Mouse (Mus musculus) kidney, embryonic 14.5 days (tissue): ENCODE data around the gene Tnfrsf8. TPM values are rescaled to one million over a fixed set of nuclear protein-coding genes. Genes with fewer than 3 reads are reported as not detected.

Experiments
- ATAC-seq: fragments of 200-750 bp; cut with Nextera tagmentation; 2 replicates; pipeline ENCODE4 v1.8.0; 2017; ENCODE audit warnings: moderate number of reproducible peaks, mild to moderate bottlenecking, moderate TSS enrichment, moderate library complexity; ENCODE audit not compliant: low FRiP score, low TSS enrichment
- H3K27ac ChIP-seq: fragments of 300-500 bp; sonication (generic); 2 replicates; pipeline ENCODE4 v1.5.1; 2014; ENCODE audit warnings: low read depth, mild to moderate bottlenecking, low read length, moderate library complexity, mixed read lengths
- H3K27me3 ChIP-seq: fragments of 300-500 bp; sonication (generic); 2 replicates; pipeline ENCODE4 v1.6.1; 2014; ENCODE audit warnings: mild to moderate bottlenecking, low read length; ENCODE audit not compliant: control insufficient read depth, insufficient read depth
- H3K36me3 ChIP-seq: fragments of 300-500 bp; sonication (generic); 2 replicates; pipeline ENCODE4 v1.6.1; 2014; ENCODE audit warnings: low read length, mixed read lengths; ENCODE audit not compliant: control insufficient read depth, insufficient read depth
- H3K4me1 ChIP-seq: fragments of 300-500 bp; sonication (generic); 2 replicates; pipeline ENCODE4 v1.6.1; 2014; ENCODE audit warnings: low read length, mixed read lengths; ENCODE audit not compliant: control insufficient read depth, insufficient read depth
- H3K4me2 ChIP-seq: fragments of 300-500 bp; sonication (generic); replicated peaks from 2 replicates; pipeline ENCODE4 v1.6.1; 2014; ENCODE audit warnings: low read depth, mild to moderate bottlenecking, low read length
- H3K4me3 ChIP-seq: fragments of 300-500 bp; sonication (generic); 2 replicates; pipeline ENCODE4 v1.5.1; 2014; ENCODE audit warnings: mild to moderate bottlenecking, low read length
- H3K9ac ChIP-seq: fragments of 300-500 bp; sonication (generic); 2 replicates; pipeline ENCODE4 v1.6.1; 2014; ENCODE audit warnings: low read depth, mild to moderate bottlenecking, low read length, moderate library complexity
- H3K9me3 ChIP-seq: fragments of 300-500 bp; sonication (generic); 2 replicates; pipeline ENCODE4 v1.6.1; 2016; ENCODE audit warnings: low read length; ENCODE audit not compliant: control insufficient read depth
- WGBS: fragments of 180-500 bp; shearing (Covaris S2); extraction: QIAGEN DNeasy Blood & Tissue Kit; methylation state at CpG from one replicate; pipeline ENCODE4 v1.1.7; 2014; 5-methylcytosine and 5-hydroxymethylcytosine counted together
- polyA plus RNA-seq: library from polyadenylated mRNA; unstranded; fragments of >200 nt; fragmentation: Nextera tagmentation; extraction: Ambion mirVana; gene quantifications from 2 replicates; pipeline ENCODE4 v1.2.1, GENCODE M21; 2014

The Tnfrsf8 gene
- polyA plus RNA-seq, 1 experiment from 2014 or later, result 0.24 TPM

DNA sequence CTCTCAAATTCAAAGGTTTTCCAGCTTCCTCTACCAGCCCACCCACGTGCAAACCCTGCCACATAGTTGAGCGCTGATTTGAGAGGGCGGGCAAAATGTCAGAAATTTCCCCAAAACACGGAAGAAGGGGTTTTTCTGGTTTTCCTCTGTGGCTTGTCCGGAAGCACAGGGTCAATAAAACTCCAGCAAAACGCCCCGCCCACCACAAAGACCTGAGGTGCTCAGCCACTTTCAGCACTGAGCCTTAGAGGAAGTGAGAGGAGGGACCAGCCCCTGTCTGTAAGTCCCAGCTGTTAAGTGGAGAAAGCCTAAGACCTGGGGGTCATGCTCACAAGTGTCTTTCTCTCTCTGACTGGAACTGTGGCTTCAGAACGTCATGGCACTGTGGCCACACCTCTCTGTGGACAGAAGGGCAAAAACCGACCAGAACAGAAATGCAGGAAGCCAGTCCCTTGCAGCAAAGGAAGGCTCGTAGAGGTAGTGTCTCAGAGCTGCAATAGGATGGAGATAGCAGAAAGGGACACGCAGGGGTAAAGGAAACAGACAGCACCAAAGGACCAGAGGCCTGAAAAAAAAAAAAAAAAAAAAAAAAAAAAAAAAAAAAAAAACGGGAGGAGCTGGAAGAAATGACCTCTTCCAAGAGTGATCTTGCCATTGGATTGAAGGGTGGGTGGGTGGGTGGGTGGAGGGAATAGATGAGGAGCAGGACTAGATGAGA is 14.6 kb downstream of the Tnfrsf8 start:
- Histone ChIP-seq H3K4me3 (no peak overlapping the region), H3K9me3 (no peaks in the 10 kb centered on the region), H3K4me1 (no peaks in the 10 kb centered on the region), H3K27ac (no peak overlapping the region), H3K4me2 (no peak overlapping the region), H3K36me3 (no peaks in the 10 kb centered on the region), H3K9ac (no peak overlapping the region), H3K27me3 (no peaks in the 10 kb centered on the region)
- no peak; the same call in 1 of the 2 replicates for ATAC-seq
- WGBS, result 42% methylated on average over 11 of the region's 12 CpGs

GRCm38 (mm10) chr4:145299355-145299754 is 15.6 kb downstream of the Tnfrsf8 start:
- H3K4me2 ChIP-seq, result no peak overlapping the region
- ATAC-seq, result no peak
- H3K27ac ChIP-seq, result no peak overlapping the region
- H3K9me3 ChIP-seq, result no peaks in the 10 kb centered on the region
- no peaks in the 10 kb centered on the region for H3K36me3 ChIP-seq
- no peaks in the 10 kb centered on the region for H3K27me3 ChIP-seq
- H3K4me3 ChIP-seq, result no peak overlapping the region
- WGBS, result 95% methylated on average over 8 of the region's 8 CpGs
- no peaks in the 10 kb centered on the region for H3K4me1 ChIP-seq
- no peak overlapping the region for H3K9ac ChIP-seq

DNA sequence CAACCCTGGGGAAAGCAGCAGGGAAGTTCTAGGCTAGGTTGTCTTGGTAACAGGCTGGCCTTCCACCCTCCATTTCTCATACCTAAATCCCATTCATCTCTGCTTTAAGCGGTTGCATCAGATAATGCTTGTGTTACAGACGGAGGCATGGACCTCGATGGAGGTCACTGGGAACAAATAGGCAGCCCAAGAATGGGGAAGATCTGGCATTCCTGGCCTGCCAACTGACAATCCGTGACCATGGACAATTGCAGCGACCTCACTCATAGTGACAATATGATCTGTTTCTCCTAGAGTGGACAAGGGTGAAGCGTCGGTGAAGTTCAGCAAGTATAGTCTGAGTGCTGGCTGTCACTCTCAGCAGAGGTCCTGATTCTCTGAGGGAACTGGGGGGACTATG is 16.1 kb downstream of the Tnfrsf8 start:
- no peak for ATAC-seq
- H3K27ac ChIP-seq, result no peak overlapping the region
- no peaks in the 10 kb centered on the region for H3K4me1 ChIP-seq
- H3K9ac ChIP-seq, result no peak overlapping the region
- 88% methylated on average over 7 of the region's 7 CpGs for WGBS
- no peaks in the 10 kb centered on the region for H3K9me3 ChIP-seq
- H3K4me2 ChIP-seq, result no peak overlapping the region
- H3K27me3 ChIP-seq, result no peaks in the 10 kb centered on the region
- no peaks in the 10 kb centered on the region for H3K36me3 ChIP-seq
- H3K4me3 ChIP-seq, result no peak overlapping the region

DNA sequence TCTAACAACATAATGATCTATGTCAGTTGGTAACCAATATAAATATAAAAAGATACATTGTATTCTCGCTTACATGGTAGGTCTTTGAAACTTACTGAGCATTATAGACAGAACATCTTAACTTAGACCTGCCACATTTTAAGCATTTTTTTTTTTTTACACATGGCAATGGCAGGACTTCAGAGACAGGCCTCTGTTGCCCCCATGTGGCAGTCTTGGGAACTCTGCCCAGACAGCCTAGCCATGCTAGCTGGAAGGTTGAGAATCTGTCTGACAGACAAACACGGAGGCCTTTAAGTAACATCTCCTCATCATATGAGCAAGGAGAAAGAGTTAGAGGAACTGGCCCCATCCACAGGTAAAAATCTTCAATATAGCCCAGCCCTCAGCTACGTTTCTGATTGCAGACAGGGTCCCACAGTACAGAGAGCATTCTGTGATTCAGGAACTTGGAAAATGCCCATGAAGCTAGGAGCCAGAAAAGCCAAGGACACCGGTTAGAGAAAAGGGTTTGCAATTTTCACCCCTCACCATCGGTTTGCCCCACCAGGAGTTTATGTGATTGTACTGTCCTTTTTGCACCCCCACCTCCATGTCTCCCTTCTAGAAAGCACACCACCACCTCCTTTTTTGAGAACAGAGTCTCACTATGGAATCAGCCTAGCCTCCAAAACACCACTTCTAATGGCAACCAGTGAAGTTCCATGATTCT is 19.2 kb downstream of the Tnfrsf8 start:
- 60% methylated on average over 5 of the region's 5 CpGs for WGBS
- Histone ChIP-seq H3K27ac (no peak overlapping the region), H3K4me3 (no peak overlapping the region), H3K9ac (no peak overlapping the region), H3K27me3 (no peaks in the 10 kb centered on the region), H3K4me2 (no peak overlapping the region), H3K9me3 (no peaks in the 10 kb centered on the region), H3K4me1 (no peaks in the 10 kb centered on the region), H3K36me3 (no peaks in the 10 kb centered on the region)
- ATAC-seq, result peak; percentile 48; the same call in 1 of the 2 replicates

GRCm38 (mm10) chr4:145294588-145294987 is 20.4 kb downstream of the Tnfrsf8 start:
- no peaks in the 10 kb centered on the region for H3K4me1 ChIP-seq
- 84% methylated on average over 5 of the region's 5 CpGs for WGBS
- H3K4me3 ChIP-seq, result no peak overlapping the region
- H3K27ac ChIP-seq, result no peak overlapping the region
- no peak overlapping the region for H3K9ac ChIP-seq
- H3K4me2 ChIP-seq, result no peak overlapping the region
- H3K9me3 ChIP-seq, result no peaks in the 10 kb centered on the region
- no peaks in the 10 kb centered on the region for H3K27me3 ChIP-seq
- H3K36me3 ChIP-seq, result no peaks in the 10 kb centered on the region
- no peak for ATAC-seq

- Histone ChIP-seq H3K9ac (no peak overlapping the region), H3K27ac (no peak overlapping the region), H3K9me3 (no peaks in the 10 kb centered on the region), H3K27me3 (no peaks in the 10 kb centered on the region), H3K4me3 (no peak overlapping the region), H3K4me2 (no peak overlapping the region), H3K4me1 (no peaks in the 10 kb centered on the region), H3K36me3 (no peaks in the 10 kb centered on the region)
- 47% methylated on average over 4 of the region's 4 CpGs for WGBS
- peak; percentile 63; the same call in 1 of the 2 replicates for ATAC-seq
Measured at GRCm38 (mm10) chr4:145286369-145287120, 28.4 kb downstream of the Tnfrsf8 start.

DNA sequence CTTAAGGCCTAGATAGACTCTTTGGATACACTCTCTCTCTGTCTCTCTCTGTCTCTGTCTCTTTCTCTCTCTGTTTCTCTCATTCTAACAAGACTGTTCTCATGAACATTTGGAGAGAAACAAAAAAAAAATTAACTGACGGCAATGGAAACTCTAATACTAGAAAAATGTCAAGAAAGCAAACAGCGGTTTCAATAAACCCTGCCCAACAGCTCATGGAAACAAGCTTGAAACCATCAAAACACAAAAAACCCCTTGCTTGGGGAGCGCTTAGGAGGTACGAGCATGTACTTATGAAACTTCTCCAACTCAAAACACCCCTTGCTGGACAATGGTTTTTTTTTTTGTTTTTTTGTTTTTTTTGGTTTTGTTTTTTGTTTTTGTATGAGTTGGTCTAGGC is 30.3 kb downstream of the Tnfrsf8 start:
- H3K4me2 ChIP-seq, result no peak overlapping the region
- 93% methylated on average over 4 of the region's 4 CpGs for WGBS
- no peak overlapping the region for H3K4me3 ChIP-seq
- no peaks in the 10 kb centered on the region for H3K36me3 ChIP-seq
- ATAC-seq, result no peak
- H3K4me1 ChIP-seq, result no peaks in the 10 kb centered on the region
- H3K9ac ChIP-seq, result no peak overlapping the region
- H3K9me3 ChIP-seq, result no peaks in the 10 kb centered on the region
- H3K27me3 ChIP-seq, result no peaks in the 10 kb centered on the region
- no peak overlapping the region for H3K27ac ChIP-seq

DNA sequence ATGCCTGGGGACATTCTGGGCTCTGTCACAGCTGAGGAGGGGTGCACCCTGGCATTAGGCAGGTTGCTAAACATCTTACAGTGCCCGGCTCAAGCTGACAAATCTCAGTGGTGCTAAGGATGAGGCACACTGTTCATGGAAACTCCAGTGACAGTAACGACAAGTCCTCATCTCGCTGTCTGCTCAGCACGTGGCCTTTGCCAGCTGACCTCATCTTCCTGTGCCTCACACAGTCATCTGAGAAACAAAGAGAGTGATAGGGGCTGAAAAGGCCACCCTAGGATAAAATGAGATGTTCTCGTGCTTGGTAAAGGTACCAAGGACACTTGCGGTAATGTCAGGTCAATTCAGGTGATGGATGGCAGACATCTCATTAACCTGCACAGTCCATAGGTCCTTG is 31.5 kb downstream of the Tnfrsf8 start:
- no peak for ATAC-seq
- Histone ChIP-seq H3K36me3 (no peaks in the 10 kb centered on the region), H3K4me2 (no peak overlapping the region), H3K4me1 (no peaks in the 10 kb centered on the region), H3K4me3 (no peak overlapping the region), H3K27me3 (no peaks in the 10 kb centered on the region), H3K9me3 (no peaks in the 10 kb centered on the region), H3K27ac (no peak overlapping the region), H3K9ac (no peak overlapping the region)
- WGBS, result 57% methylated on average over 6 of the region's 6 CpGs

GRCm38 (mm10) chr4:145280966-145281365 is 34.0 kb downstream of the Tnfrsf8 start:
- H3K4me2 ChIP-seq, result no peak overlapping the region
- H3K27ac ChIP-seq, result no peak overlapping the region
- H3K27me3 ChIP-seq, result no peaks in the 10 kb centered on the region
- ATAC-seq, result no peak
- WGBS, result 60% methylated on average over 6 of the region's 6 CpGs
- H3K36me3 ChIP-seq, result no peaks in the 10 kb centered on the region
- H3K4me3 ChIP-seq, result no peak overlapping the region
- no peaks in the 10 kb centered on the region for H3K4me1 ChIP-seq
- no peaks in the 10 kb centered on the region for H3K9me3 ChIP-seq
- H3K9ac ChIP-seq, result no peak overlapping the region
